Mouse (Mus musculus): ENCODE measurements around the gene Ulk3. TPM values are rescaled to one million over a fixed set of nuclear protein-coding genes. Genes with fewer than 3 reads are reported as not detected.

Ulk3 gene
- total RNA-seq, 1 experiment, result 7.3 TPM

DNA sequence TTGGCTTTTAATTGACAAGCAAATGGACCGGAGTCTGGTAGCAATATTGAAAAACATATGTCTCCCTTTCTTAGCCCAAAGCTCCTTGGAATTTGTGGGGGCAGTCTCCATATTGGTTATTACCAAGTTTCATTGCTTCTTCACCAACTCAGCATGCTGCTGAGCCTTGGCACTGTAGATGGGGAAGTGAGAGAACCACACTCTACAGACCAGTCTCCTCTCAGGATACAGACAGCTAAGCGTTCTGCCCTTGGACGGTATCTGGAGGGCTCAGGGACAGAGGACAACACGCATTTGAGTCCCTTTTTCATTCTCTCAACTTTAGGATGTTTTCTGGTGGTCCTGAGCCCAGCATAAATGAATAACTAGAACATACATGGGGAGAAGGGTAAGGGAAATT is 30.6 kb upstream of the Ulk3 start:
- Histone ChIP-seq H3K4me1 (ENCODE audit: control insufficient read depth in 2 of 2, insufficient read depth in 2 of 2, low read length in 2 of 2, poor library complexity in 1 of 2) (peaks cover under 1 to 9% of the 10 kb centered on the region in 2 experiments; a peak in 3 of 4 replicates), H3K4me3 (ENCODE audit: insufficient read depth in 1 of 2, low read depth in 1 of 2, low read length in 2 of 2, poor library complexity in 1 of 2, severe bottlenecking in 1 of 2) (no peak overlapping the region), H3K27ac (ENCODE audit: insufficient read depth, low read depth, low read length, poor library complexity, severe bottlenecking) (no peak overlapping the region), H3K9ac (ENCODE audit: insufficient read depth, low read depth, low read length, poor library complexity, severe bottlenecking) (no peak overlapping the region), H3K9me3 (ENCODE audit: control insufficient read depth, insufficient read depth, low read depth, low read length) (no peaks in the 10 kb centered on the region), H3K36me3 (ENCODE audit: control insufficient read depth, insufficient read depth, low read length, poor library complexity, severe bottlenecking) (no peaks in the 10 kb centered on the region)
- no peak for TF ChIP-seq ZC3H11A (IDR thresholded peaks at IDR 0.05; ENCODE audit: borderline replicate concordance, low read depth, low read length)
- TF ChIP-seq HCFC1 (IDR thresholded peaks at IDR 0.05; ENCODE audit: borderline replicate concordance, insufficient read depth, low read length), result no peak
- TF ChIP-seq ZNF384 (IDR thresholded peaks at IDR 0.05; ENCODE audit: low read depth, low read length), result no peak
- TF ChIP-seq MAFK (IDR thresholded peaks at IDR 0.05; ENCODE audit: insufficient read depth, low read depth, low read length), result no peak
- TF ChIP-seq CHD2 (IDR thresholded peaks at IDR 0.05; ENCODE audit: low read depth, low read length), result no peak
- in situ Hi-C loops (cut with MboI; ENCODE audit: low sequenced_read_pairs in 2 of 2, unreplicated experiment in 2 of 2), result no loop called here
- DNase-seq (ENCODE audit: low read depth, low spot score), result no peak

DNA sequence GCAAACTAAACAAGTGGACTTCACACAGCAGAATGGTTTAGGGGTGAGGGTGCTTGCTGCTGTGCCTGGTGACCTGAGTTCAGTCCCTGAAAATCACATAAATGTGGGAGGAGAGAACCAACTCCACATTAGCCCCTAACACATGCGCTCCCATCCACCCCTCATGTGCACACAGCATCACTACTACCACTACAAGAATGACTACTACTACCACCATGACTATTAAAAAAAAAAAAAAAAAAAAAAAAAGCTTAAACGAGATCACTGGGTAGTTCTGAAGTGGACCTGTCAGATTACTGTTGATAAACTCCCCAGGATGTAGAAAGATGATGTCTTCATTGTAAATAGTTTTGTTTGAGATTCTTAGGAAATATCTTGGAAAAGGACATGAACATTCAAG is 29.7 kb upstream of the Ulk3 start:
- no peaks in the 10 kb centered on the region for H3K36me3 ChIP-seq (ENCODE audit: control insufficient read depth, insufficient read depth, low read length, poor library complexity, severe bottlenecking)
- H3K9me3 ChIP-seq (ENCODE audit: control insufficient read depth, insufficient read depth, low read depth, low read length), result no peaks in the 10 kb centered on the region
- H3K4me3 ChIP-seq (ENCODE audit: insufficient read depth in 1 of 2, low read depth in 1 of 2, low read length in 2 of 2, poor library complexity in 1 of 2, severe bottlenecking in 1 of 2), result no peak overlapping the region
- in situ Hi-C loops (cut with MboI; ENCODE audit: low sequenced_read_pairs in 2 of 2, unreplicated experiment in 2 of 2), result no loop called here
- H3K27ac ChIP-seq (ENCODE audit: insufficient read depth, low read depth, low read length, poor library complexity, severe bottlenecking), result no peak overlapping the region
- no peak for DNase-seq (ENCODE audit: low read depth, low spot score)
- no peak for TF ChIP-seq CHD2 (IDR thresholded peaks at IDR 0.05; ENCODE audit: low read depth, low read length)
- no peak for TF ChIP-seq ZC3H11A (IDR thresholded peaks at IDR 0.05; ENCODE audit: borderline replicate concordance, low read depth, low read length)
- no peak for TF ChIP-seq HCFC1 (IDR thresholded peaks at IDR 0.05; ENCODE audit: borderline replicate concordance, insufficient read depth, low read length)
- no peak for TF ChIP-seq ZNF384 (IDR thresholded peaks at IDR 0.05; ENCODE audit: low read depth, low read length)
- no peak for TF ChIP-seq MAFK (IDR thresholded peaks at IDR 0.05; ENCODE audit: insufficient read depth, low read depth, low read length)
- H3K9ac ChIP-seq (ENCODE audit: insufficient read depth, low read depth, low read length, poor library complexity, severe bottlenecking), result no peak overlapping the region
- peaks cover 0 to 5% of the 10 kb centered on the region in 2 experiments; a peak in 2 of 4 replicates for H3K4me1 ChIP-seq (ENCODE audit: control insufficient read depth in 2 of 2, insufficient read depth in 2 of 2, low read length in 2 of 2, poor library complexity in 1 of 2)

DNA sequence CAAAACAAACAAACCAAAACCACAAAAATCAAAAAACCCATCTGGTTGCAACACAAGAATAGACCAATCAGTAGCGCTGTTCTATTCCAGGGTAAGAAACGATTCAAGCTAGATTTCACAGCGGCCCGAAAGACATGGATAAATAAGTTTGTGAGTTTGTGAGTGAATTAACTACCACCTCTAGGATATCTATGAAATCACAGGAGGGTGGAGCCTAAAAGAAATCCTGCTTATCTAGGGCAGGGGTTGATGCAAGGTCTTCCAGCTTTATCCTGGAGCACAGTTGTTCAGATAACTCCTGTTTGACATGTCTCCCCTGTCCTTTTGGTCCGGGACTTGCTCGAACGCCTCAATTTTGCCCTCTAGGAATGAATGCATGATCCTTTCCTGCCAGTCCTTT is 29.0 kb upstream of the Ulk3 start:
- Histone ChIP-seq H3K4me1 (ENCODE audit: control insufficient read depth in 2 of 2, insufficient read depth in 2 of 2, low read length in 2 of 2, poor library complexity in 1 of 2) (peaks cover 0 to 3% of the 10 kb centered on the region in 2 experiments; a peak in 2 of 4 replicates), H3K4me3 (ENCODE audit: insufficient read depth in 1 of 2, low read depth in 1 of 2, low read length in 2 of 2, poor library complexity in 1 of 2, severe bottlenecking in 1 of 2) (peak overlapping the region in 1 of 2 experiments; percentile 100; a peak in 2 of 4 replicates), H3K36me3 (ENCODE audit: control insufficient read depth, insufficient read depth, low read length, poor library complexity, severe bottlenecking) (no peaks in the 10 kb centered on the region), H3K27ac (ENCODE audit: insufficient read depth, low read depth, low read length, poor library complexity, severe bottlenecking) (no peak overlapping the region), H3K9ac (ENCODE audit: insufficient read depth, low read depth, low read length, poor library complexity, severe bottlenecking) (no peak overlapping the region), H3K9me3 (ENCODE audit: control insufficient read depth, insufficient read depth, low read depth, low read length) (no peaks in the 10 kb centered on the region)
- DNase-seq (ENCODE audit: low read depth, low spot score), result no peak
- in situ Hi-C loops (cut with MboI; ENCODE audit: low sequenced_read_pairs in 2 of 2, unreplicated experiment in 2 of 2), result no loop called here
- TF ChIP-seq HCFC1 (IDR thresholded peaks at IDR 0.05; ENCODE audit: borderline replicate concordance, insufficient read depth, low read length) (no peak), MAFK (IDR thresholded peaks at IDR 0.05; ENCODE audit: insufficient read depth, low read depth, low read length) (no peak), CHD2 (IDR thresholded peaks at IDR 0.05; ENCODE audit: low read depth, low read length) (no peak), ZNF384 (IDR thresholded peaks at IDR 0.05; ENCODE audit: low read depth, low read length) (no peak)

DNA sequence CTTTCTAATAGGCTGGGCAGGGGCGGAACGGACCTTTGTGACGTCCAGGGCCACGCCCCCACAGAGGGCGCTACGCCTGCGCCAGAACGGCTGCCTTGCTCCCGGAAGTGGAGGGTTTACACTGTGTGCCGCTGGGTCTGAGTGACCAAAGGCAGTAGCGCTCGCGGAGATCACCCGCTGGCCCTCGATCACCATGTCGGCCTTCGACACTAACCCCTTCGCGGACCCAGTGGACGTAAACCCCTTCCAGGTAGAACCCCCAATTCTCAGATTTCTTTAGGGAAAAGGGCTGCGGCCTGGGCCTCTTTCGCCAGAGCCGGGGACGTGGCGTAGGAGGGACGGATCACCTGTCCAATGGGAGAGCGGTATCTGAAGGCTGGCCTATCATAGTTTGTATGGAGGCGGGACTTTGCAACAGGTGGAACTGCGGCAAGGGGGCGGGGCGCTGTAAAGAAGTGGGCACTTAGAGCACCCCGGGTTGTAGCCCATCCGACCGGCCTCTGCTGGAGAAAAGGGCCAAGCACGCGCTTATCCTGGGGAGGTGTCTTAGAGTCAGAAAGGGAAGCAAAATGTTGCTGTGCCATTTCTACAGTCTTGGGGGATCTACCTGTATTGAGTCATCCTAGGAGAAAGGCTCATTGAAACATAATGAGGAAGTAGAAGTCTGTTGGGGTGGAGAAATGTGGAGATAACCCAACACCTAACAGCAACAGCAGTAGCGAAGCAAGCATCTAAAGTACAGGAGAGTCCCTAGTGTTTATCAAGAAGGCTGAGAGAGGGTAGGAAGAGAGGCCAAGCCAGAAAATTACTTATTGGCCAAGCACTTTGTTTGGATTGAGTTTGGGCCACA is 28.2 kb upstream of the Ulk3 start, which contains the start of gene Scamp2:
TSS of gene Scamp2 (plus strand) at position 83 of the 850 bp plus-strand sequence.
- no peaks in the 10 kb centered on the region for H3K9me3 ChIP-seq (ENCODE audit: control insufficient read depth, insufficient read depth, low read depth, low read length)
- TF ChIP-seq CHD2 (IDR thresholded peaks at IDR 0.05; ENCODE audit: low read depth, low read length) (peak; percentile 81), HCFC1 (IDR thresholded peaks at IDR 0.05; ENCODE audit: borderline replicate concordance, insufficient read depth, low read length) (peak; percentile 71), ZC3H11A (IDR thresholded peaks at IDR 0.05; ENCODE audit: borderline replicate concordance, low read depth, low read length) (no peak), MAFK (IDR thresholded peaks at IDR 0.05; ENCODE audit: insufficient read depth, low read depth, low read length) (no peak), ZNF384 (IDR thresholded peaks at IDR 0.05; ENCODE audit: low read depth, low read length) (no peak)
- peak within 1 kb of the TSS; percentile 37; the same call in 1 of the 2 replicates for H3K27ac ChIP-seq (ENCODE audit: insufficient read depth, low read depth, low read length, poor library complexity, severe bottlenecking)
- H3K4me3 ChIP-seq (ENCODE audit: insufficient read depth in 1 of 2, low read depth in 1 of 2, low read length in 2 of 2, poor library complexity in 1 of 2, severe bottlenecking in 1 of 2), result peak within 1 kb of the TSS; percentile 73 to 100
- in situ Hi-C loops (cut with MboI; ENCODE audit: low sequenced_read_pairs in 2 of 2, unreplicated experiment in 2 of 2), result no loop called here
- peak; percentile 88 for DNase-seq (ENCODE audit: low read depth, low spot score)
- no peaks in the 10 kb centered on the region for H3K36me3 ChIP-seq (ENCODE audit: control insufficient read depth, insufficient read depth, low read length, poor library complexity, severe bottlenecking)
- H3K4me1 ChIP-seq (ENCODE audit: control insufficient read depth in 2 of 2, insufficient read depth in 2 of 2, low read length in 2 of 2, poor library complexity in 1 of 2), result peaks cover 0 to 7% of the 10 kb centered on the region in 2 experiments; a peak in 1 of 4 replicates
- peak within 1 kb of the TSS; percentile 81 for H3K9ac ChIP-seq (ENCODE audit: insufficient read depth, low read depth, low read length, poor library complexity, severe bottlenecking)
